Mouse (Mus musculus) adrenal gland, adult 18-20 months (tissue): Measurements from ENCODE around the gene Plppr3. TPM values are rescaled to one million over a fixed set of nuclear protein-coding genes. Genes with fewer than 3 reads are reported as not detected.

Experiments used
- DNase-seq, 2 experiments: peaks; one replicate each; pipeline ENCODE4 v3.0.0; 2021 to 2022; ENCODE audit warnings: low spot score in 2 of 2
- microRNA-seq, 2 experiments: library from miRNA; unstranded; fragments of <30 nt; microRNA quantifications; one replicate each; pipeline ENCODE4 v1.2.0; 2021; ENCODE audit warnings: borderline number of aligned reads in 2 of 2
- total RNA-seq, 2 experiments: library from RNA; stranded (reverse); gene quantifications; 1 replicate in 1 of 2; 2 replicates in 1 of 2; pipeline ENCODE4 v1.2.3; 2021

Plppr3 gene
- total RNA-seq, 2 experiments from 2014 or later: 1.4 to 2.8 TPM

DNA sequence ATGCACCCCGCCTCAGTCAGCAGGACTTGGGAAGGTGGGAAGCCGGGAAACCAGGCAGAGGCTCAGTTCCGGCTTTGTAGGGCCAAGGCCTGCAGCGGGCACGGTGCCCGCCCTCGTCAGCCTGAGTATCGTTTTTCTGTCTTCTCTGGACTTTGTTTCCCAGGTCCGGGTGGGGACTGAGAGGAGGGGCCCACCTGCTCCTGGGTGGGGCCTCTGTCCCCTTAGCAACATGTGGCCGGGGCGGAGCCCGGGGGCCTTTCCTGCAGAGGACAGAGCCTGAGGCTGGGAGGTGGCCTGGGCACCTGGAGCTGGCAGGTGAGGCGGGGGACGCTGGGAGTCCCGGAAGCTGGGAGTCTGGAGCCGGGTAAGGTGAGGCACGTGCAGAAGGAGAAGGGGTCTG lies 52.1 kb downstream of the Plppr3 start:
- DNase-seq: no peak

DNA sequence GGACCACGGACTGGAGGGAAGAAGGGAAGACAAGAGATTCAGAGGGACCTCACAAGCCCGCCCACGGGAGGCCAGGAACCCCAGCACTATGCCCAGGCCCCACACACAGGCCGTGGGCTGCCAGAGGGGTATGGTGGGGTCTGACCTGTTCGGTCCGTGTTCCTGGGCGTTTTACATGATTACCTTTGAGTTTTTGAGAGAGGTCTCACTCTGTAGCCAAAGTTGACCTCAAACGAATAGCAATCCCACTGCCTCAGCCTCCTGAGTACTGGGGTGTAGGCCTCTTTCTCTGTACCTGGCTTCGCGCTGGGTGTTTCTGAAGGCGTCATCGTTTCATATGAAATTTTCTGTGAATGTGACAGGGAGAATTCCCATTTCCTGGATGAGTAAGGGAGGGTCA lies 52.7 kb downstream of the Plppr3 start:
- no peak for DNase-seq

DNA sequence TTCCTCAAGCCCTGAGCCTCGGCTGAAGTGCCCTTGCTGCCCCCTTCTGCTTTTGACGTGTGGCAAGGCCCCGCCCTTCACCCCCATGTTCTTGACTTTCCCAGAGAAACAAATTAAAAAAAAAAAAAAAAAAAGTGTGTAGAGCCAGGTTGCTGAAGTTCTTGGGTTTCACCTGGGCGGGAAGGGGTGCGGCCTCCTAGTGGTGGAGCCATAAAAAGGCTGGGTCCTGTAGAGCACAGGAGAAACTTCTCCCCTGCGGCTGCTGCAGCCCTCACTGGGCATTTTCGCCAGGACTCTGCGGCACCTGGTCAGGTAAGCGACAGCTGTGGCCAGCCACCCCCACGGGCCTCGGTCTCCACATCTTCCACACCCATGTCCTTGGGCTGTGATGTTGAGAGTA lies 53.7 kb downstream of the Plppr3 start, which contains the start of gene Misp:
Gene Misp (plus strand): TSS at position 208 of the 400 bp plus-strand sequence.
- no peak for DNase-seq

DNA sequence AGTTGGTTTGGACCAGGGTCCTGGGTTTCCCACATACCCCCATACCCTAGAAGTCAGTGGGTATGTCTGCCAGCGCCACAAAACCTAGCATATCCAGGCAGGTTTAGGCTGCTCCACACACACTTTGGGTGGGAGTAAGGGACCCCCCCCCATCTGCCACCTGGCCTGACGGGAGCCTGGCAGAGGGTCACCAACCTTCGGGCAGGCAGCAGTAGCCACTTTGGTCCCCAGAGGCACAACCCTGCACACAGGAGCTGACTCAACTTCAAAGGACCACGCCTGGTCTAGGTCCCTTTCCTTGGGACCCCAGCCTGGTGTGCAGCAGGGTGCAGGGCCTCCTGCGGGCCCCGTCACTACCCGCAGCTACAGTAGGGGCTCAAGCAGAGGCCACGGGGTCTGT lies 54.2 kb downstream of the Plppr3 start:
- no peak for DNase-seq

DNA sequence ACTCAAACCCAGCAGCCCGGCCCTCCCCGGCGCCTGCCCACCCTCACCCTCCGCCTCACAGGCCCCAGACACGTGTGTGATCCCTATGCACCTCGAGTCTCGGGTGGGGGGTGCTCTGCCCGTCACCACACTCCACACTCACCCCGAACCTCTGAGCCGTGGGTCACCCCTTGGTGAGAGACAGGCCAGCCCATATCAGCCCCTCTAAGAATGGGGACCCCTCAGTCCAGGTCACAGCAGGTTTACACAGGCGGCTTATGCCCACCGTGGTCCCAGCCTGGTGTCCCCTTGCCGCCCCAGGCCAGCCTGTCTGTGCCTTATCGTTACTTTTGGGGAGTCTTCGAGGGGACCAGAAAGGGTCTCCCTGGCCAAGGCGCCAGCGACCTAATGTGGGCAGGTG lies 54.8 kb downstream of the Plppr3 start:
- DNase-seq: no peak

DNA sequence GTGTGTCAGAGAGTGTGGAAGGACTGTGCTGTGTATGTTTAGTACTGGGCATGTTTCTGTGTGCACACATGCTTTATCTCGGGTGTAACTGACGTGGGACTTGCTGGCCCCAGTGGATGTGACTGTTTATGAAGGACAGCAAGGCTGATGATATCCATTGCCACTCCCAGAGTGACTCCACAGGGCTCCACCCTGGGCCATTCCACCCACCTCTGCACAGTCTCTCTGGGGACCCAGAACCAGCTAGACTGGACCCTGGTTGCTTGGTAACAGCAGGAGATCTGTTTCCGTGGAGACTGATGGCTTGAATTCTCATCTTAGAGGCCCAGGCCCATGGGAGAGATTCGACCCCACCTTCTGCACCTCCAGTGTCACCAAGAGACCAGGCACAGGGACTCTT lies 56.2 kb downstream of the Plppr3 start:
- DNase-seq: no peak

DNA sequence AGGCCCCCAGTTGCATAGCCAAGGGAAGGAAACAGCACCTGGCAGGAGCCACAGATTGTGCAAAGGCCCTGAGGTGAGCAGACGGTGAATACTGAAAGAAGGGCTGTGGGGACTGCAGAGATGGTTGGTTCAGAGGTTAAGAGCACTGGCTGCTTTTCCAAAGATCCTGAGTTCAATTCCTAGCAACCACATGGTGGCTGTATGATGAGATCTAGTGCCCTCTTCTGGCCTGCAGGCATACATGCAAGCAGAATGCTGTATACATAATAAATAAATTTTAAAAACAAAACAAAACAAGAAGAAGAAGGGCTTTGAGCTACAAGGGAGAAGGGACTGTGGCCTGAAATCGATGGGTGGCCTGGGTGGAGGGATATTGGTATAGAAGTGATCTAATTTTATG lies 57.3 kb downstream of the Plppr3 start:
- DNase-seq: no peak

DNA sequence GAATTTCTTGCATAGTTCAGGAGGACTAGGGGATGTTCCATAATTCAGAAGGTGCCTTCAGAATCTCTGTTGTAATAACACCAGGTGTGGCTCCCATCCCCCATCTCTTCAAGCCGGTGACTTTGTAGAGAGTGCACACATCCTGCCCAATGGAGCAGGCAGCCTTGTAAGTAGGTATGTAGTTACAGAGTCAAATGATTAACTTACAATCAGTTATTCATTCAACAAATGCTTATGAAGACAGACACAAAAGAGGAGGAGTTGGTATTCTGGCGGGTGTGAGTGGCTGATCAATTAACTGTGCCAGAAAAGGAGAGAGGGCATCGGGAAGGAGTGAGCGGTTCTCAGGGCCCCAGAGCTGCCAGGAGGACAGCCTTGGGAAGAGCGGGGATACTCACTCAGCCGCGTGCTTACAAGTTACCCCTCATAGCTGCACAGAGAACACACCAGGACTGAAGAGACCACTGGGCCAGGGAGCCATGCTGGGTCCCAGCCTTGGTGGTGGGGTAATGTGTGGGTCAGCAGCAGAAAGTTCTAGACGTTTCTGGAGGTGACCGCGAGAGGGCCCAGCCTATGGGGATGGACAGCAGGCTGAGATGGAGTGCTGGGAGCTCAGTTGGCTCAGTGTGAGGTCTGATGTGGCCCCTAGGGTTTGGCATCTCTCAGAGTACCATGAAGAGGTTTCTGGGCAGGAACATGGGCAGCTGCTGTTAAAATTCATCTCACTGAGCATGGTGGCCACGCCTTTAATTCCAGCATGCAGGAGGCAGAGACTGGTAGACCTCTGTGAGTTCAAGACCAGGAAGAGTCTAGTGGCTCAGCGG lies 58.6 kb downstream of the Plppr3 start:
- no peak for DNase-seq

DNA sequence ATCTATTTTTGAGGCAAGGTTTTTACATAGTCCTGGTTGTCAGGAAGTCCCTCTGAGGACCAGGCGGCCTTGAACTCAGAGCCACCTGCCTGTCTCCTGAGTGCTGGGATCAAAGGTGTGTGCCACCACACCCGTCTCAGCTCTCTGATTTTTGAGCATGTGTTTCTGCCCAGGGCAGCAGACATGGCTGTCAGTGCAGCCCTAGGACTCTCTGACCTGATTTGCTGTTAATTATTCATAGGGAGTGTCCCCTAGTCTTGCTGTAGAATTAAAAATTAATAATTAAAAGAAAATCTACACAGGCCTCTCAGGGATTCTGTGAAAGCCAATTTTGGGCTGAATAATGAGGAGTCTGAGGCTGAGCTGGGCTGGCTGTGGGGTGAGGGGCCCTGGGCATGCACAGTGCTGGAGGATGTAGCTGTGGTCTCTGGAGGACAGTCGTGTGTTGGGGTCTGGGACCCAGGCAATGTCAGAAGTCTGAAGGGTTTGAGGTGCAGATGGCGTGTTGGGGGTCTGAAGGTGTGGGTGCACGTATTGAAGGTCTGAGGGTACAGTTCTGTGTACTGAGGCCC lies 60.1 kb downstream of the Plppr3 start:
- DNase-seq: no peak

DNA sequence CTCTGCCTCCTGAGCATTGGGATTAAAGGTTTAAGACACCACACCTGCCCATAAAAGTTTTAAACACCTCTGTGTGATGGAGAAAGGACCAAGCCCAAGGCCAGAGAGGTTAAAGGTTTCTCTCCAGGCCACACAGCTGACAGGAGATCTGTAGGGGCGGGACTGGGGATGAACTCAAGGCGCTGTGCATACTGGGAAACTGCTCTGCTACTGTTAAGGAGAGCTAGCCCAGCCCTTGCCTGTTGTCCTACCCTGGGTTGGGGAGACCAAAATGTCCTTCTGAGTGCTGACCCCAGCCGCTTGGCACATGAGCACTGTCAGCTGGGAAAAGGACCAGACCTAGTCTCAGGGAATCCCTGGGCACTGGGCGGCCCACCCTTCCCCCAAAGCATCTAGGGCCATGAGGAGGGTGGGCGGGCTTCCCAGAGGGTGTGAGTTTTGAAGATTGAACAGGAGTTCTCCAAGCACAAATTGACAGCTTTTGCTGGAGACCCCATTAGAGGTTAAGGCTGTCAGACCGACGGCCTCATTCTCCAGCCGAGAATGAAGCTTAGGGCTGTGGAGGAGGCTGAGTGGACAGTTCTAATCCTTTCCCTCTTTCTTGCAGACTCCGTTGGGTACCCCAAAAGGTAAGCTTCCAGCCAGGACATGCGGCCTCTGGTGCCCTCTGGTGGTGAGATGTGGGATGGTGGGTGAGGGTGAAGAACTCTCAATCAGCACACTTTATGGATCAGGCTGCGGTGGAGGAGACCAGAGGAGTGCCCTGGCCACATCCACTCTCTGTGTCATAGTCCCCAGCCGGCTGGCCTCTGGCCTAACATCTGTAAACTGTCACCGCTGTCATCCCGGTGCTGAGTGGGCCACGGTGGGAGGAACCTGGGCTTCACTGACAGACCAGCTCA lies 62.4 kb downstream of the Plppr3 start:
- DNase-seq: peak; percentile 96 to 97

Small RNA genes lying within 50 kb of the gene (microRNA-seq; reads per million reads assigned to microRNA genes)
- 0 reads per million in 2 experiments for gene Mir6910

Other genes starting within 250 kb of the Plppr3 start
- gene Shc2, start 236.7 kb downstream of the Plppr3 start, total RNA-seq: 1 to 10 TPM; 3.3 to 5.9 TPM
- not detected for gene Odf3l2, start 228.9 kb downstream of the Plppr3 start, total RNA-seq
- gene Madcam1, start 210.1 kb downstream of the Plppr3 start, total RNA-seq: not detected
- 10 to 100 TPM; 29.6 to 34.4 TPM for gene Tpgs1, start 205.3 kb downstream of the Plppr3 start, total RNA-seq
- gene Cdc34, start 192.4 kb downstream of the Plppr3 start, total RNA-seq: 100 to 1,000 TPM in 1 of 2 experiments, 10 to 100 TPM in 1; 87.6 to 120 TPM
- 1 to 10 TPM; 1.2 to 1.3 TPM for gene Gzmm, start 185.6 kb downstream of the Plppr3 start, total RNA-seq
- gene Bsg, start 170.1 kb downstream of the Plppr3 start, total RNA-seq: 100 to 1,000 TPM; 618 to 637 TPM
- gene Hcn2, start 158.0 kb downstream of the Plppr3 start, total RNA-seq: 1 to 10 TPM; 6.1 to 9.4 TPM
- gene Polrmt, start 128.1 kb downstream of the Plppr3 start, total RNA-seq: 10 to 100 TPM; 53.0 to 59.0 TPM
- under 1 TPM in 1 of 2 experiments, not detected in 1; 0.13 TPM for gene Fgf22, start 119.6 kb downstream of the Plppr3 start, total RNA-seq
- gene Rnf126, start 107.7 kb downstream of the Plppr3 start, total RNA-seq: 10 to 100 TPM; 47.4 to 51.1 TPM
- 10 to 100 TPM; 11.0 to 28.5 TPM for gene Fstl3, start 97.4 kb downstream of the Plppr3 start, total RNA-seq
- gene Prss57, start 83.7 kb downstream of the Plppr3 start, total RNA-seq: not detected
- gene Palm, start 81.1 kb downstream of the Plppr3 start, total RNA-seq: 10 to 100 TPM; 59.4 to 62.2 TPM
- gene Misp, start 53.6 kb downstream of the Plppr3 start, total RNA-seq: under 1 TPM; 0.60 to 0.74 TPM
- 100 to 1,000 TPM; 301 to 357 TPM for gene Ptbp1, start 20.2 kb downstream of the Plppr3 start, total RNA-seq
- 1 to 10 TPM in 1 of 2 experiments, not detected in 1; 1.1 TPM for gene Prtn3, start 158 bp downstream of the Plppr3 start, total RNA-seq
- not detected for gene Elane, start 11.6 kb upstream of the Plppr3 start, total RNA-seq
- gene Cfd, start 16.2 kb upstream of the Plppr3 start, total RNA-seq: 1,000 to 10,000 TPM; 1,757 to 2,495 TPM
- gene Med16, start 34.3 kb upstream of the Plppr3 start, total RNA-seq: 10 to 100 TPM; 32.7 to 40.7 TPM
- gene Gm26602, start 36.2 kb upstream of the Plppr3 start, total RNA-seq: not detected
- 1 to 10 TPM; 1.0 to 2.2 TPM for gene Kiss1r, start 42.3 kb upstream of the Plppr3 start, total RNA-seq
- 100 to 1,000 TPM in 1 of 2 experiments, 10 to 100 TPM in 1; 92.0 to 107 TPM for gene R3hdm4, start 46.6 kb upstream of the Plppr3 start, total RNA-seq
- 1 to 10 TPM; 3.6 to 4.3 TPM for gene Arid3a, start 52.4 kb upstream of the Plppr3 start, total RNA-seq
- 10 to 100 TPM; 37.2 to 40.1 TPM for gene Wdr18, start 85.5 kb upstream of the Plppr3 start, total RNA-seq
- under 1 TPM in 1 of 2 experiments, not detected in 1; 0.19 TPM for gene Grin3b, start 96.1 kb upstream of the Plppr3 start, total RNA-seq
- 100 to 1,000 TPM; 140 to 144 TPM for gene Tmem259, start 109.7 kb upstream of the Plppr3 start, total RNA-seq
- gene Cnn2, start 114.0 kb upstream of the Plppr3 start, total RNA-seq: 10 to 100 TPM; 28.5 to 49.0 TPM
- 10 to 100 TPM; 20.6 to 22.3 TPM for gene Abca7, start 121.9 kb upstream of the Plppr3 start, total RNA-seq
- gene Arhgap45, start 142.0 kb upstream of the Plppr3 start, total RNA-seq: 1 to 10 TPM; 5.5 to 7.3 TPM
- gene Polr2e, start 165.2 kb upstream of the Plppr3 start, total RNA-seq: 10 to 100 TPM; 86.3 to 94.3 TPM
- 1,000 to 10,000 TPM; 1,091 to 1,886 TPM for gene Gpx4, start 172.5 kb upstream of the Plppr3 start, total RNA-seq
- gene Sbno2, start 230.9 kb upstream of the Plppr3 start, total RNA-seq: 10 to 100 TPM; 31.0 to 41.4 TPM
- 100 to 1,000 TPM; 154 to 158 TPM for gene Stk11, start 241.2 kb upstream of the Plppr3 start, total RNA-seq